Mouse (Mus musculus) testis, adult 2 months (tissue): ENCODE results near the gene Zfp941. TPM values are rescaled to one million over a fixed set of nuclear protein-coding genes. Genes with fewer than 3 reads are reported as not detected.

Source experiments
- H3K27ac ChIP-seq: fragments of 200-500 bp; 2 replicates; pipeline ENCODE4 v1.5.1; 2012; ENCODE audit warnings: low read depth, low read length; ENCODE audit not compliant: control insufficient read depth, insufficient read depth
- H3K27me3 ChIP-seq: fragments of 200-500 bp; 2 replicates; pipeline ENCODE4 v1.6.1; 2012; ENCODE audit warnings: mild to moderate bottlenecking, low read length, moderate library complexity; ENCODE audit not compliant: control insufficient read depth, insufficient read depth
- H3K36me3 ChIP-seq: fragments of 200-500 bp; 2 replicates; pipeline ENCODE4 v1.6.1; 2012; ENCODE audit warnings: mild to moderate bottlenecking, low read length; ENCODE audit not compliant: control insufficient read depth, insufficient read depth
- H3K4me1 ChIP-seq: fragments of 200-500 bp; 2 replicates; pipeline ENCODE4 v1.6.1; 2012; ENCODE audit warnings: low read length; ENCODE audit not compliant: control insufficient read depth, insufficient read depth
- H3K4me3 ChIP-seq: fragments of 200-500 bp; 2 replicates; pipeline ENCODE4 v1.5.1; 2012; ENCODE audit warnings: low read depth, mild to moderate bottlenecking, low read length, moderate library complexity, mixed read lengths; ENCODE audit not compliant: control insufficient read depth
- CTCF ChIP-seq: fragments of 200-500 bp; IDR thresholded peaks from 2 replicates; pipeline ENCODE4 v1.5.1; 2012; ENCODE audit warnings: low read depth, mild to moderate bottlenecking, inconsistent platforms, low read length, moderate library complexity; ENCODE audit not compliant: control insufficient read depth, insufficient read depth, insufficient replicate concordance
- POLR2A ChIP-seq: fragments of 200-500 bp; IDR thresholded peaks from 2 replicates; pipeline ENCODE4 v1.6.1; 2012; ENCODE audit warnings: low read depth, mild to moderate bottlenecking, inconsistent platforms, low read length, moderate library complexity; ENCODE audit not compliant: control insufficient read depth
- polyA plus RNA-seq: library from polyadenylated mRNA; depleted of rRNA; stranded (reverse); fragments of >200 nt; gene quantifications from 2 replicates; pipeline ENCODE4 v1.2.3, GENCODE M21; 2012

Gene Zfp941
- polyA plus RNA-seq, 1 experiment, result 1.6 TPM

GRCm38 (mm10) chr7:140847755-140848580, 26.0 kb upstream of the Zfp941 start, which contains the start of gene Odf3:
Odf3 (plus strand) TSS chr7:140847805.
- Histone ChIP-seq H3K36me3 (no peaks in the 10 kb centered on the region), H3K27me3 (no peaks in the 10 kb centered on the region), H3K27ac (0 out of 2 replicates have a peak within 1 kb of the TSS, but pooled peaks have one; percentile 40), H3K4me3 (peak within 1 kb of the TSS; percentile 74), H3K4me1 (peaks cover 3% of the 10 kb centered on the region; the same call in 1 of the 2 replicates)
- TF ChIP-seq CTCF, result no peak
- TF ChIP-seq POLR2A, result peak; percentile 23; the same call in 1 of the 2 replicates

- TF ChIP-seq POLR2A (no peak), CTCF (no peak)
- H3K36me3 ChIP-seq, result no peaks in the 10 kb centered on the region
- peaks cover 3% of the 10 kb centered on the region; the same call in 1 of the 2 replicates for H3K4me1 ChIP-seq
- H3K27me3 ChIP-seq, result no peaks in the 10 kb centered on the region
- H3K4me3 ChIP-seq, result peak overlapping the region; percentile 74
- H3K27ac ChIP-seq, result no peak overlapping the region
These were observed 24.7 kb upstream of the Zfp941 start for GRCm38 (mm10) chr7:140846676-140847075.

GRCm38 (mm10) chr7:140845683-140846082, 23.7 kb upstream of the Zfp941 start:
- no peaks in the 10 kb centered on the region for H3K36me3 ChIP-seq
- TF ChIP-seq CTCF (no peak), POLR2A (no peak)
- peak overlapping the region; percentile 74 for H3K4me3 ChIP-seq
- peaks cover 3% of the 10 kb centered on the region; the same call in 1 of the 2 replicates for H3K4me1 ChIP-seq
- H3K27me3 ChIP-seq, result no peaks in the 10 kb centered on the region
- no peak overlapping the region for H3K27ac ChIP-seq

GRCm38 (mm10) chr7:140844905-140845665, 23.1 kb upstream of the Zfp941 start, which contains the start of gene Scgb1c1:
Scgb1c1 (plus strand) TSS chr7:140845547.
- TF ChIP-seq POLR2A (no peak), CTCF (peak; percentile 68; the same call in 1 of the 2 replicates)
- Histone ChIP-seq H3K27me3 (no peaks in the 10 kb centered on the region), H3K4me1 (peaks cover 3% of the 10 kb centered on the region; the same call in 1 of the 2 replicates), H3K27ac (no peak within 1 kb of the TSS), H3K4me3 (peak within 1 kb of the TSS; percentile 74), H3K36me3 (no peaks in the 10 kb centered on the region)

- no peak for TF ChIP-seq CTCF
- no peak for TF ChIP-seq POLR2A
- no peaks in the 10 kb centered on the region for H3K36me3 ChIP-seq
- H3K27ac ChIP-seq, result no peak overlapping the region
- H3K4me3 ChIP-seq, result no peak overlapping the region
- no peaks in the 10 kb centered on the region for H3K27me3 ChIP-seq
- peaks cover 3% of the 10 kb centered on the region; the same call in 1 of the 2 replicates for H3K4me1 ChIP-seq
These were observed 21.8 kb upstream of the Zfp941 start for GRCm38 (mm10) chr7:140843806-140844205.

GRCm38 (mm10) chr7:140840750-140841735, 19.1 kb upstream of the Zfp941 start:
- no peaks in the 10 kb centered on the region for H3K27me3 ChIP-seq
- no peak overlapping the region for H3K4me3 ChIP-seq

More at GRCm38 (mm10) chr7:140840750-140841735, 19.1 kb upstream of the Zfp941 start:
- Histone ChIP-seq H3K4me1 (peaks cover 3% of the 10 kb centered on the region; the same call in 1 of the 2 replicates), H3K27ac (no peak overlapping the region), H3K36me3 (no peaks in the 10 kb centered on the region)
- TF ChIP-seq CTCF (no peak), POLR2A (no peak)
